Mouse (Mus musculus) right cerebral cortex, postnatal 25 days (tissue): ENCODE measurements around the gene Lmntd2.
"Not testable (repeated sequence)": the region's sequence is repeated elsewhere in the genome, so short reads cannot be mapped to it uniquely, and the experiment has no call there.

Experiments used
- DNase-seq: peaks from one replicate; pipeline ENCODE4 v3.0.0; 2022

Gene Lmntd2

DNA sequence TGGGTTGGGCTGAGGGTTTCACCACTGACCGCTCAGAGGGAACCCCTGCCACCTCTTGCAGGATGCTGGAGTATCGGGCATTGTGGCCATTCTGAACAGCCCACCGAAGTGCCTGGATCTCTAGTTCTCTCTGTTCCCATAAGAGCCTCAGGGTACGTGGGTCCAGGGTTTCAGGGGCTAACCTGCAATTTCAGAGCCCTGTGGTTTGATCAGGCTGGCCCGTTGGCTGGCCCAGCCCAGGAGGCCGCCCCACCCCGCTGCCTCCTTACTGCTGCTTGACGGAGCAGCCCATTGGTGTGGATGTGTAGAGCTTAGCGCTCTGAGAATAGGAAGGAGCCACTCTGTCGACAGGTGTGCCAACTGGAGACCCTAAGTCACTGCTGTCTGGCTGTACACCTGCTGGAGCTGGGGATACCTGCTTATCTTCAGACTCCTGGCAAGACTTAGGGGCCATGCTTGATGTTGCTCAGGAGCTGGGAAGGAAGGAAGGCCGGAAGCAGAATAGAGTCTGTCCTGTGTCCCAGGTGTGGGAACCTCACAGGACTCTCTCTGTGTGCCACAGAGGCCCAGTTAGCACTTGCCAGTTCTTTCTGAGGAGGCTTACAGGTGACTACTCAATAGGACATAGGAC, at the start of gene Lmntd2:
Lmntd2 (minus strand) TSS at position 476 of the 631 bp plus-strand sequence.
- DNase-seq: no peak

DNA sequence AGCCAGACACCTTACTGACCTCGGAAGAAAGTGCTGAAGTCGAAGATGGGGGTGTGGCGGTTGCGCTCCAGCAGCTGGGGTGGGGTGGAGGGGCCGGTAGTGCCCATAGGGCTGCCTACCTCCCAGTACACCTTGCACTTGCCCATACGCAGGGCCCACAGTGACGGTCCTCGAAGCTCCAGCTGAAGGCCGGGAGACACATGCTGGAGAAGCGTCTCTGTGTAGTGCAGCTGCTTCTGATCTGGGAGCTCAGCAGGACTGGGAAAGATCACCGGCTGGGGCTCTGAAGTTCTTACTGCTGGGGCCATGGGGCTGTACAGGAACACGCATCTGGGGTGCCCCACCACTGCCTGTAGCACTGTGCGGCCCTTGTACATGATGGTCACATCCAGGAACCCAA, 49.8 kb upstream of the Lmntd2 start:
- DNase-seq: no peak

DNA sequence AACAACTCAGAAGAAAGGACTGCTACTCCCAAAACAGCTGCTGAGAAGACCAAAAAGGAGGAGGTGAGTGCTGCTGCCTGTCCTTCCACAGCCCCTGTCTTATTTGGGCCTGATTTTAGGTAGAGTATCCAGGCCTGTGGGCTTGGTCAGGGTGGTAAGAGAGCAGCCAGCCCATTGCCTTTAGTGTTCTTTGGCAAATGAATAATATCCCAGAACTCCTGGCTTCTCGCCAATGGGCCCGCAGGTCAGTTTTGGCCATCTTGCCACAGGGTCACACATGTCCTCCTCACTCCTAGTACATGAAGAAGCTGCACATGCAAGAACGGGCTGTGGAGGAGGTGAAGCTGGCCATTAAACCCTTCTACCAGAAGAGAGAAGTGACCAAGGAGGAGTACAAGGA, 47.6 kb upstream of the Lmntd2 start:
- no peak for DNase-seq

DNA sequence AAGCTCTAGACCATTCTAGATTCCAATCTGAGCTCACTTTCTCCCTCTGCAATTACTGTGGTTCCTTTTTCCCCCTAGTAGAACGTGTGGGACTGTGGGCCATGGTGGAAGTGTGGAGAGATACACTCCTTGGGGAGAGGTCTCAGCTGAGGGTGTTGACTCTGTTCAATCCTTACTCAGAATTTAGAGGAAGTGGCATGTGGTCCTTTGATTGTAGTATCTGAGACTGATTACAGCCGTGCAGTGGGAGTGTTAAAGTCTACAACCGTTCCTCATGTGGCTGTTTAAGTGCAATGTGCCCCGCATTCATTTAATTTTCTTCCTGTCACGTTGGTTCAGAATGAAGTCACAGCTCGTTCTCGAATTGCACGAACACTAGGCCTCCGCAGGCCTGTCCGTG, 42.3 kb upstream of the Lmntd2 start:
- DNase-seq: no peak

DNA sequence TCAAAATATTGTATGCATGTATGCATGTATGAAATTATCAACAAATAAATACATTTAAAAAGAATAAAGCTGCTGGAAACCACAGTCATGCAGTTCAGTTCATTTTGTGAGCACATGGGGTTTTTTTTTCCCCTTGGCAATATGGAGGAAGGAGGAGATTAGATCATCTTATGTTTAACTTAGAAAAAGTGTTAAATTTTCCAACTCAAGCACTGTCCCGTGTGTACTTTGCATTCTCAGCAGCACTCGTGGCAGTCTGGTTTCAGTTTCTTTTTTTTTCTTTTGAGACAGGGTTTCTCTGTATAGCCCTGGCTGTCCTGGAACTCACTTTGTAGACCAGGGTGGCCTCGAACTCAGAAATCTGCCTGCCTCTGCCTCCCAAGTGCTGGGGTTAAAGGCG, 36.6 kb upstream of the Lmntd2 start:
- not testable (repeated sequence) for DNase-seq

DNA sequence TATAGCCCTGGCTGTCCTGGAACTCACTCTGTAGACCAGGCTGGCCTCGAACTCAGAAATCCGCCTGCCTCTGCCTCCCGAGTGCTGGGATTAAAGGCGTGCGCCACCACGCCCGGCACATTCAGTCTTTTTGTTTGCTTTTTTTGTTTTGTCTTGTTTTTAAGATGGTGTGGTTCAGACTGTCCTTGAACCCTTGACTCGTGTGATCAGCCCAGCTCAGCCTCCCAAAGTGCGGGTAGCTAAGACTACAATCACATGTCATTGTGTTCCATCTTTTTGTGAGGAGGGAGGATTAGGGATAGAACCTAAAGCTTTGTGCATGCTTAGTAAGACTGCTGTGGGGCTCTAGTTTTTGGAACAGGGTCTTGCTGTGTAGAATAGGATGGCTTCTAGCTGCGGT, 17.7 kb upstream of the Lmntd2 start:
- DNase-seq: no peak

DNA sequence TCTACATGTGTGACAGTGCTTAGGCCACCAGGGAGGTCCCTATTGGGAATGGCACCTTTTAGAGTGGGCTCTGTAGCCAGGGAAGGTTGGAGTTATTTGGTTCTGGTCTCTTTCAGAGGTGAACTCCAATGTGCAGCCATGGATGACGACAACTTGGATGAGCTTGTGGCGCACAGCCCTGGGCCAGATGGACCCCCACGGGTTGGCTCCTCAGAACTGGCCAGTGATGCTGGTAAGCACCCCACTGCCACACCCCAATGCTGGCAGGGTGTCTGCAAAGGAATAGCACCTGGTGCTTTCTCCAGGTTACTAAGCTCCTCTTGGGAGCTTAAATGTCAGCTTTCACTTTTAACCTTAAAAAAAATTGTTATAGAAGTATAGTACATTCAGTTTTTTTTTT, 17.2 kb upstream of the Lmntd2 start:
- DNase-seq: no peak

DNA sequence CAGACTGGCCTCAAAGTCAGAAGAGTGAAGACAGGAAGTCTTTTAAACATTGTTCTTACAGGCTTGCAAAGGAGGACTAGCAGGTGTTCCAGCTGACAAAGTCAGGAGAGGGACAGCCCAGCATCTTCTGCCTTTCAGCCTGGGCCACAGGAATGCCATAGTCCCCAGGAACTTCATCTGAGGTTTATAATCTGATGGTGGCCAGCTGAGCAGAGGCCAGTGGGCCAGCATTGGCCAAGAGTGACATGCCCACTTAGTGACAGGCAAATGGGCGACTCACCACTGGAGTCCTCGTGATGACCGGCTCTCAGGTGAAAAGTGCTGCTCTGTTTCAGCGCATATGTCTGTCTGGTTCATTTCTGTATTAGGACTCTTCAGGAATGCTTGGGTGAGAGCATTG, 16.7 kb upstream of the Lmntd2 start:
- no peak for DNase-seq

DNA sequence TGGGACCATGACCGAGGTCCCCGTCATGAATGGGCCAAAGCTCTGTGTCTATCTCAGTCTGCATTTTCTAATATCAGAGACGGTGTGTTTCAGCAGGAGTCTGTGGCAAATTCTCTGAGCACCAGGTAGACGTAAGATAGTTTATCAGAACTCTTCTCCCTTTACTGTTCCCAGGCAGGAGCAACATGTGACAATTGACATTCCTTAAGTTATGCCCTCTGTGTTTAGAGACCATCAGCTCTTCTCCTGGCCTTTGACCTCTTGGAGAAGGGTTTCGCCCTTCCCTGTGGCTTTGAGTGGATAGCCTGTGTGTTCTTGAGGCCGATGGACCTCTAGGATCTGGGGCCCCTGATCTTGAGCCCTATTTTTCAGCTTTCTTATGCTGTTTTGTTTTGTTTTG, 15.8 kb upstream of the Lmntd2 start:
- DNase-seq: no peak

DNA sequence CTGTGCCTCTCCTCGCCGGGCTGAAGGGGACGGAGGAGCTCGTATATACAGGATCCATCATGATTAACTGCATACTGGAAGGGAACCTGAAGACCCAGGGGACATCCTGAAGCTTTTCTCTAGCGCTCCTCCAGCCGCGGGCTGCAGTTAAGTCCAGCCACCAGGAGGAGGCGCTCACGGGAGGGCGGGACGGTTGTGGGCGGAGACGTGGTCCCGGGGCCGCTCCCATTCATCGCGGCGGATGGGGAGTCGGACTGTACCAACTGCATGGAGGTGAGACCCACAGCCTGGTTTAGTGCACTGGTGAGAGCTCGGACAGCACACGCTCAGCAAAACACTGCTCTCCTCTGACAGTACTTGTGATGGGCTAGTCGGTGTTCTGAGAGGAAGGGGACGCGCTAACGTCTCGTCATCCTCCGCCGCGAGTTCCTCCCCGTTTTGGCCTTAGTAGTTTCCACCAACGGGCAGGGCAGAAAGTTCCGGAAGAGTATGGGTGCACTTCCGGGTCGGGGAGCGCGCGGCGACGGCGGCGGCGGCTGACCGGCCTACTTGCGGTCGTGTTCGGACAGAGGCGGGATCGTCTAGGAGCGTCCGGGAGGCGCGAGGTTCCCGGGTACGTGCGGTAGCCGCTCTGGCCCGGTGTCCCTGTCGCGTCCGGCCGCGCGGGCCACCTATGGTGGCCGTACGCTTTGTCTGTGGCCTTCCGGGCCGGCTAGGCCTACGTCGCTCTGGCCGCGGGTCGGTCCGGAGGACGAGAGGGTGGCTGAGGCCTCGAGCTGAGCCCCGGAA, 14.6 kb upstream of the Lmntd2 start, which contains the start of gene Phrf1:
Phrf1 (plus strand) TSS at position 506 of the 789 bp plus-strand sequence.
- peak; percentile 89 for DNase-seq

DNA sequence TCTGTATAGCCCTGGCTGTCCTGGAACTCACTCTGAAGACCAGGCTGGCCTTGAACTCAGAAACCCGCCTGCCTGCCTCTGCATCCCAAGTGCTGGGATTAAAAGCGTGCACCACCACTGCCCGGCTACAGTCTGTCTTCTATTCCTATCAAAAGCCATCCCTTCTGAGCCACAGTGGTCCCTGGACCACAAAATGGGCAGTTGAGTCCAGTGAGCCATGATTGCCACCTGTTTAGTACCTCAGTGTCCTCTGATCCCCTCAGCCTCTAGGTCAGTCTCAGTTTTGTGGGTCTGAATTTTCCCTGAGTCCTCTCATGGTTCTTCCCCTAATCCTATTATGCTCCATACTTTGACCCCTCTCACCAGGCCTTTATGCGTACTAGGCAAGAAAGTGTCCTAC, 13.9 kb upstream of the Lmntd2 start:
- no peak for DNase-seq

DNA sequence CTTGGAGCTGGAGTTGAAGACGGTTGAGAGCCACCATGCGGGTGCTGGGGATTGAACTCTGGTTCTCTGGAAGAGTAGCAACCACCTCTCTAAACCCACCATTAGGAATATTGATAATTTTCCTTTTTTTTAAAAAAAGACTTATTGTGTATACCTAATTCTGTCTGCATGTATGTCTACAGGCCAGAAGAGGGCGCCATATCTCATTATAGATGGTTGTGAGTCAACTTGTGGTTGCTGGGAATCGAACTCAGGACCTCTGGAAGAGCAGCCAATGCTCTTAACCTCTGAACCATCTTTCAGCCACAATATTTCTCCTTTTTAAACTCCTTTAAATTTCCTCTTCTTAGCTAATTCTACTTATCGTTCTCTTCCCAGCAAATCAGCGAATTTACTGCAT, 12.7 kb upstream of the Lmntd2 start:
- no peak for DNase-seq

DNA sequence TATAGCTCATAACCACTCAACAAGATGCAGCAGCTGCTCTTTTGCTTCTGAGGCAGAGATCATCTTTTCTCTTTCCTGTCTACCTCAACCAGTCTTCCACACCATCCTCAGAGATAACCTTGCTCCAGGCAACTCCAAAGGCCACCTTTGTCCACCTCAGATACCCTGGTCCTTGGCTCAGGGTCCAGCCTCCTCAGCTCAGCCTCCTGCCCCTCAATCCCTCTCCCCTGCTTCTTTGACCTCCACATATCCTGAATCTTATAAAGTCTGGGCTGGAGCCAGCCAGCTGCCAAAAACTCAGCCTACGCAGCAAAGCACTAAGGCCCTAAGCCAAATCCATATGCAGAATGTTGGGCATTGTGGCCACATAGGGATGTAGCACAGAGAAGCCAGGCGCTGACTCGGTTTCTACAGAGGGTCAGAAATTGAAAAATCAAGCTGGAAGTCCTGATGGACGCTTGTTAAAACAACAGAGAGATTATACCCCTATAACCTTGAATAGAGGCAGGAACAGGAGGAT, 8.9 kb upstream of the Lmntd2 start:
- no peak for DNase-seq

DNA sequence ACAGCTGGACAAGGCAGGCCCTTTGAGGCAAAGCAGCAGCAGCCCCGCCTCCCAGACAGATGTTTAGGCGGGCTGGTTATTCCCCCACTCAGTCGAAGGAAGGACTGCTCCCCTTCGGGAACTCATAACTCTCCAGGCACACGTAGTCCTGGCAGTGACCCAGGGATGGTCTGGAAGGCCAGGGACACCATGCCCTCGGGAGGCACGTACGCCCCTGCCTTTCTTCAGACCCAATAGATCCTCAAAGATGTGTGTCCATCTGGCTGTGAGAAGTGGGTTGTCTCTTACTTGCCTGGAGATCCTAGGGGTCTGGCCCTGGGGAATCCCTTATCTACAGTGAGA, 8.2 kb upstream of the Lmntd2 start:
- no peak for DNase-seq

DNA sequence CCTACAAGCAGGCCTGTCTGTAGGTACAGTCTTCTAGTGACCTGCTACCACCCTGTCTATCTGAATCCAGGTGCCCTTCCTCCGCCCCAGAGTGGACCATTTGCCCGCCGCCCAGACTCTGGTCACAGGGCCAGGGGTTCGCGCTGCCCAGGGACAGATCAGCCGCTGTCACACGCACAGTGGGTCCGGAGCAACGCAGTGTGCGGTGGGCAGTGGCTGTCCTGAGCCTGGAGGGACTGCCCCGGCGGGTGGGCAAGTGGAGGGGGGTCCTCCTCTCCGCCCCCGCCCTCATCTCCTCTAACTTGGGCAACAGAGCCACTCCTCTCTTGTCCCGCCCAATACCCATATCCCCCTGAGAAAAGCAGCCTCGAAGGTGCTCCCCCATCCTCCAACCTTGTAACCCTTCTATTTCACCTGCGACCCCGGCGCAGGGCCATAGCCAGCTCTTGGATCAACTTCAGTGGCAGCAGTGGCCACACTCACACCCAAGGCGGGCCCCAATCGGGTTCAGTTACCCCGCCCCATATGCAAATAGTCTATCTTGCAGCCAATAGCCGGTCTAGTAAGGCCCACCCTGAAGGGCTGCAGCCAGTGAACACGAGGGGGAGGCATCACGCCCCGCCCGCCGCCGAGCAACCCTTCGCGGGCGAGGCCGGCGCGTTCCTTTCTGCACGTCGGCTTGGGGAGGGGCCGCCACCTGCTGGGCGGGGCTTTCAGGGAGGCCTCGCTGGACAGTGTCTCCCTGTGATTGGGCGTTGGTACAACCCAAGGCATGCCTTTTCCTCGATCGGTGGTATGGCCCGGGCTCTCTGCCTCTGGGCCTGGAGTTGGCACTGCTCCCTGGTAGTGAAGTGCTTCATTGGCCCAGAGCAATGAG, 7.6 kb upstream of the Lmntd2 start:
- DNase-seq: peak; percentile 92

DNA sequence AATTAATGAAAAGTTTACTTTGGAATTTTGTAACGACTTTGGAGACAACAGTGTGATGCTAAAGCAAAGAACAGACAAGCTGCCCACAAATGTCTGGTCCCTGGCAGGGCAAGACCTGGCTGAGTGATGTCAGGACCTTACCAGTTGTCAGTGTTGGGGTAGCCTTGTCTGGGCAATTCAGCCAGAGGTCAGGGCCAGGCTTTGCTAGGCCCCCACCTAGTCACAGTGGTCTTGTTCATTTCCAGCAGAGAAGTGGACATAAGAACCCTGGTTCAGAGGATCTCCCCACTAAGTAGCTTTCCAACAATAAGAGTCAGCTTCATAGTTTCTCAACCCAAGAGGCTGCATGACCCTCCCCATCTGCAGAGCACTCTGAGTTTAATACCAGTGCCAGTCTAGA, 6.5 kb upstream of the Lmntd2 start:
- DNase-seq: no peak

DNA sequence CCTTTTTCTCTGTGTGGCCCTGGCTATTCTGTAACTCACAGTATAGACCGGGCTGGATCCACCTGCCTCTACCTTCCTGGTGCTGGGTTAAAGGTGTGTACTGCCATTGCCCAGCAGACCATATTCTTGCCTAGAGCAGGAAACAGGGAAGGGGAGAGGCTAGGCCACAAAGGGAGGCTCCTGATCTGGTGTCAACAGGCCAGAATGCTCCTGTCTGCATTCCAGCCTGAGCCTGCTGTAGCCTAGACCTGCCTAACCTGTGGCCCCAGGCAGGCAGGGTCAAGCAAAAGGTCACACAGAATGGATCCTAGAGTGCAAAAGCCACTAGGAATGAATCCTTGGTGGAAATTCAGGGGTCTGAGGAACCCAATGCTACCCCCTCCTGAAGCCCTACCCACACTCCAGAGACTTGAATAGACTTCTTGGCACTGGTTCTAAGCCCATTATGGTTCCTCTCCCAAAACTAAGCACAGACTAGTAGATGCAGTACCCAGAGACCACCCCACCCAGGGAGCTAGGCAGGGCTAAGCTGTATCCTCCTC, 5.7 kb upstream of the Lmntd2 start:
- DNase-seq: no peak

DNA sequence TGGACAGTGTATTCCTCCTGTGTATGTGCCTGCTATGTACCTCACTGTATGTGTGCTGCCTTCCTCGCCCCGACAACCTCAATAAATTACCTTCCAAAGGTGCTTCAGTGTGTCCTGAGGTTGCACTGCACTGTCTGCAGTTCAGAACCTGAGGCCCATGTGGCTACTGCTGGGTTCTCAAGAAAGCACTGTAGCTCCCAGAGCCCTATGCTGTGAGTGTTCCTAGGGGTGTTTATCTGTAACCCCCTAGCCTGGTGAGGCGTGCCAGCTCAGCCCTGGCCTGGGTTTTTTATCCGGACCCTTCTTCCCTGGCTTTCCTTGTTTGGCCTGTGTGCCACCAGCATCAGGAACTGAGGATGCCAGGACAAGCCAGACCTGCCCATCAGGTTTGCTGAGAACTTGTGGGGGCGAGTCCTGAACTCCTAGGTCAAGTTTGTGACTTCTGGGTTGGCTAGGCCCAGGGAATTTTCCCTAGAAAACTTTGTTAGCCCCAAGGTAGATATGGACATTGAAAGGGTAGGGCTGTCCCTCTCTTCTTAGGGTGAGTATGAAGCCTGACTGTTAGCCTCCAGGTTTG, 4.8 kb upstream of the Lmntd2 start:
- DNase-seq: no peak

DNA sequence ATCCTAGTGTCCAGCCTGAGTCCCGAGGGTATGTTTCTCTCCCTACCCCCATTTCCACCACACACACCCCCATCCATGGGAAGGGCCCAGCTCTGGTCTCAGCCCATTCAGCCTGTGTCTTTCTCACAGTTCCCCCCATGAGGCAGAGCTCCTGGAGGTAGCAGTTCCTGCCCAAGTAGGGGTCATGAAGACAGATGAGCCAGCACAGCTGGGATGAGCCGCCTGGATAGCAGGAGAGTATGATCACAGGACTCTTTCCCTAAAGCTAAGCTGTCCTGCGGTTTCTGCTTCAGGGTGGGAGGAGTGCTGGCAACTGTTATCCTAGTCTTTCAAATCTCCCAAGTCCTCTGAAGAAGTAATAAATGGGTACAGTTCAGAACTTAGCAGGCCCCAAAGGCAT, 4.3 kb upstream of the Lmntd2 start:
- no peak for DNase-seq

DNA sequence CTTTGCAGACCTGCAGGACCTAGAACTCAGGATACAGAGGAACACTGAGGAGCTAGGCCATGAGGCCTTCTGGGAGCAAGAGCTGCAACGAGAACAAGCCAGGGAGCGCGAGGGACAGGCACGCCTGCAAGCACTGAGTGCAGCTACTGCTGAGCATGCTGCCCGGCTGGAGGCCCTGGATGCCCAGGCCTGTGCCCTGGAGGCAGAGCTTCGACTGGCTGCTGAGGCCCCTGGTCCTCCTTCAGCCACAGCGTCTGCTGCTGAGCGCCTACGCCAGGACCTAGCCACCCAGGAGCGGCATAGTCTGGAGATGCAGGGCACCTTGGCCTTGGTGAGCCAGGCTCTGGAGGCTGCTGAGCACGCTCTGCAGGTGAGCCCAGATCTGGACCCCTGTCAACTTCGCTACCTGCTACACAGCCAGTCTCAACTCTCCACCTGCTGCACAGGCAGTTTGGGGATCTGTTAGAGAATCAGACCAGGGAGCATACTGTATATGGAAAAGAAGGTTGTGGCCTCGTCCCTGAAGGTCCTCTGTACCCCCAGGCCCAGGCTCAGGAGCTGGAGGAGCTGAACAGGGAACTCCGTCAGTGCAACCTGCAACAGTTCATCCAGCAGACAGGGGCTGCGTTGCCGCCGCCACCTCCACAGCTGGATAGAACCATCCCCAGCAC, 3.6 kb upstream of the Lmntd2 start:
- no peak for DNase-seq

DNA sequence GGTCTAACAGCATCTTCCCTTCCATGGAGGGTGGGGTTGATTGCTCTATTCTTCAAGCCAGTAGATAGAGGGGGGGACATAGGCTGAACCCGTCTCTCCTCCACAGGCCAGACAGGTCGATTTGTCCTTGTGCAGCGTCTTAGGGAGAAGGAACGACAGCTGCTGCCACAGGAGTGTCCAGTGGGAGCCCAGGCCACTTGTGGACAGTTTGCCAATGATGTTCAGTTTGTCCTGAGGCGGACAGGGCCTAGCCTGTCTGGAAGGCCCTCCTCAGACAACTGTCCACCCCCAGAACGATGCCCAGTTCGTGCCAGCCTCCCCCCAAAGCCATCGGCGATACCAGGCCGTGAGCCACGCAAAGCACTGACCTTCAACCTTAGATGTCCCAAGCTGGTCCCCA, 3.0 kb upstream of the Lmntd2 start:
- DNase-seq: no peak
